10 mouse cellular contexts compared by ENCODE assay signal in the genomic region with DNA sequence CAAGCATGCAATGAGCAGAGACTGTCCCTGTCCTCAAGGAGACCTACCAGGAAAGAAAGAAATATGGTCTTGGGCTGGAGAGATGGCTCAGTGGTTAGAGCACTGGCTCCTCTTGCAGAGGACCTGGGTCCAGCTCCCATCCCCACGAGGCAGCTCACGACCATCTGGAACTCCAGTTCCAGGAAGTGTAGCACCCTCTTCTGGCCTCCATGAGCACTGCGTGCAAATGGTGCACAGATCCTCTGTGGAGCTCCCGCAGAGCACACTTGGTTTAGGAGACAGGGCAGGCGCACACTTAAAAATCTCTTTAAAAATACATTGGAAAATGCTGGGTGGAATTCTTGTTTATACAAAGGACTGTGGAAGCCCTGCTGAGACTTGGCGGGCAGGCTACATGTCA. TPM values are rescaled to one million over a fixed set of nuclear protein-coding genes. Genes with fewer than 3 reads are reported as not detected.
DNase-seq lines count a peak whose midpoint lies in the region; ATAC-seq and TF ChIP-seq lines count a peak whose summit lies in the region.
"Had no signal": no experiment of that assay in that cellular context is flagged by ENCODE, and none has a peak within 500 bp of the region (broad histone marks: within the 10 kb centered on the region; RNA-seq: fewer than 3 reads in every experiment).

No protein-coding gene starts in this region.

- WGBS in forebrain, postnatal 0 days = 84% methylated on average over 6 of the region's 6 CpGs
- WGBS in forebrain, embryonic 13.5 days = 88% methylated on average over 6 of the region's 6 CpGs
- 76% methylated on average over 6 of the region's 6 CpGs for WGBS in lung, embryonic 16.5 days
- 89% methylated on average over 6 of the region's 6 CpGs for WGBS in forebrain, embryonic 16.5 days

- DNase-seq in forebrain, postnatal 0 days = no peak
- no peak for DNase-seq in lung, postnatal 14 days
- no peak for DNase-seq in Patski (ENCODE audit: low read depth, low spot score)
- peak; percentile 26 for DNase-seq in mesoderm, embryonic 11.5 days (ENCODE audit: low read depth, low spot score)
- DNase-seq in layer of hippocampus, adult 9-10 months (ENCODE audit: low spot score) = no peak

- no peak for ATAC-seq in forebrain, postnatal 0 days
- ATAC-seq in forebrain, embryonic 13.5 days = no peak
- ATAC-seq in lung, embryonic 16.5 days (ENCODE audit: low read depth) = no peak
- no peak for ATAC-seq in Patski
- no peak for ATAC-seq in forebrain, embryonic 16.5 days

- H3K4me1 ChIP-seq in forebrain, postnatal 0 days (ENCODE audit: insufficient read depth) = no peaks in the 10 kb centered on the region
- H3K4me1 ChIP-seq in forebrain, embryonic 13.5 days = no peaks in the 10 kb centered on the region
- peaks cover 5% of the 10 kb centered on the region for H3K4me1 ChIP-seq in lung, embryonic 16.5 days (replicated peaks; ENCODE audit: control insufficient read depth, insufficient read depth, low read length)
- H3K4me1 ChIP-seq in forebrain, embryonic 16.5 days (replicated peaks; ENCODE audit: control insufficient read depth, insufficient read depth, low read length) = no peaks in the 10 kb centered on the region
- H3K4me1 ChIP-seq: embryonic facial prominence, embryonic 12.5 days had no signal

- H3K4me2 ChIP-seq in forebrain, postnatal 0 days (ENCODE audit: low read depth) = no peak overlapping the region
- H3K4me2 ChIP-seq in forebrain, embryonic 13.5 days = no peak overlapping the region
- no peak overlapping the region for H3K4me2 ChIP-seq in lung, embryonic 16.5 days (ENCODE audit: low read depth, low read length)
- H3K4me2 ChIP-seq in forebrain, embryonic 16.5 days (ENCODE audit: low read length) = no peak overlapping the region
- H3K4me2 ChIP-seq: embryonic facial prominence, embryonic 12.5 days had no signal

- H3K4me3 ChIP-seq in forebrain, postnatal 0 days (ENCODE audit: low read depth, low read length) = no peak overlapping the region
- H3K4me3 ChIP-seq in forebrain, embryonic 13.5 days = no peak overlapping the region
- no peak overlapping the region for H3K4me3 ChIP-seq in lung, embryonic 16.5 days (ENCODE audit: low read length)
- H3K4me3 ChIP-seq in forebrain, embryonic 16.5 days (replicated peaks; ENCODE audit: low read length) = no peak overlapping the region
- H3K4me3 ChIP-seq: embryonic facial prominence, embryonic 12.5 days; myocyte had no signal

- H3K36me3 ChIP-seq in forebrain, postnatal 0 days (ENCODE audit: insufficient read depth) = peaks cover 74% of the 10 kb centered on the region
- peaks cover 86% of the 10 kb centered on the region for H3K36me3 ChIP-seq in forebrain, embryonic 13.5 days (ENCODE audit: poor library complexity, severe bottlenecking)
- H3K36me3 ChIP-seq in lung, embryonic 16.5 days (ENCODE audit: control insufficient read depth, insufficient read depth, low read length) = peaks cover 29% of the 10 kb centered on the region
- peaks cover 32% of the 10 kb centered on the region for H3K36me3 ChIP-seq in forebrain, embryonic 16.5 days (ENCODE audit: control insufficient read depth, insufficient read depth)

- POLR2A ChIA-PET in Patski (lab: Charles Lee) = no interaction called here

- peak; percentile 46 for TF ChIP-seq CTCF in forebrain, postnatal 0 days (IDR thresholded peaks at IDR 0.05; ENCODE audit: low read depth)
- peak; percentile 64 for TF ChIP-seq CTCF in Patski (IDR thresholded peaks at IDR 0.05)

- CTCF ChIA-PET in Patski (lab: Charles Lee) = interaction anchor here (0.8 to 1.8 kb wide), 4 partner anchors 12 to 33 kb away, joined by 3 to 8 read pairs (median 4); partner anchors contain the start of gene Slc46a3

- no peaks in the 10 kb centered on the region for H3K9me3 ChIP-seq in forebrain, postnatal 0 days (ENCODE audit: low read length)
- H3K9me3 ChIP-seq in forebrain, embryonic 13.5 days (replicated peaks) = peaks cover 5% of the 10 kb centered on the region; the same call in 1 of the 2 replicates
- H3K9me3 ChIP-seq in lung, embryonic 16.5 days (ENCODE audit: control insufficient read depth, low read length) = no peaks in the 10 kb centered on the region
- no peaks in the 10 kb centered on the region for H3K9me3 ChIP-seq in forebrain, embryonic 16.5 days (ENCODE audit: control insufficient read depth, low read length)
- H3K9me3 ChIP-seq: embryonic facial prominence, embryonic 12.5 days had no signal

- no peaks in the 10 kb centered on the region for H3K27me3 ChIP-seq in forebrain, postnatal 0 days (ENCODE audit: insufficient read depth, low read length)
- H3K27me3 ChIP-seq in forebrain, embryonic 13.5 days = no peaks in the 10 kb centered on the region
- H3K27me3 ChIP-seq in lung, embryonic 16.5 days (ENCODE audit: control insufficient read depth, insufficient read depth, low read depth, low read length) = no peaks in the 10 kb centered on the region
- no peaks in the 10 kb centered on the region for H3K27me3 ChIP-seq in Patski
- no peaks in the 10 kb centered on the region for H3K27me3 ChIP-seq in forebrain, embryonic 16.5 days (replicated peaks; ENCODE audit: control insufficient read depth, insufficient read depth, low read length)
- H3K27me3 ChIP-seq: embryonic facial prominence, embryonic 12.5 days had no signal

- H3K9ac ChIP-seq in forebrain, postnatal 0 days = no peak overlapping the region
- no peak overlapping the region for H3K9ac ChIP-seq in forebrain, embryonic 13.5 days
- H3K9ac ChIP-seq in lung, embryonic 16.5 days (ENCODE audit: low read length) = no peak overlapping the region
- no peak overlapping the region for H3K9ac ChIP-seq in forebrain, embryonic 16.5 days (replicated peaks; ENCODE audit: low read depth, low read length)
- H3K9ac ChIP-seq: embryonic facial prominence, embryonic 12.5 days had no signal

- in situ Hi-C loops in Patski (cut with MboI; ENCODE audit: low pct_unique_long_range_greater_than_20kb) = no loop called here

- no peak overlapping the region for H3K27ac ChIP-seq in forebrain, postnatal 0 days (ENCODE audit: low read depth, low read length)
- no peak overlapping the region for H3K27ac ChIP-seq in forebrain, embryonic 13.5 days
- H3K27ac ChIP-seq in lung, embryonic 16.5 days (ENCODE audit: low read length) = peak overlapping the region; percentile 31
- H3K27ac ChIP-seq in forebrain, embryonic 16.5 days (ENCODE audit: low read length) = no peak overlapping the region
- H3K27ac ChIP-seq: embryonic facial prominence, embryonic 12.5 days had no signal

RNA-seq across cellular contexts. Expression of gene Slc46a3, which starts 17.1 kb away (rescaled TPM):
- total RNA-seq in forebrain, postnatal 0 days (2014; rRNA removed) = 3.2 and 3.4 TPM in 2 replicates
- polyA plus RNA-seq in forebrain, postnatal 0 days (2015; fragmentation: Nextera tagmentation; extraction: Ambion mirVana) = 3.7 and 4.6 TPM in 2 replicates
- polyA plus RNA-seq in forebrain, embryonic 13.5 days (2015; fragmentation: Nextera tagmentation; extraction: Ambion mirVana) = 3.0 TPM in 2 replicates
- polyA plus RNA-seq in lung, embryonic 16.5 days (2015; fragmentation: Nextera tagmentation; extraction: Ambion mirVana) = 5.0 and 6.2 TPM in 2 replicates
- polyA plus RNA-seq in Patski (2021) = 4.6 TPM
- 4.7 and 5.9 TPM in 2 replicates for polyA plus RNA-seq in forebrain, embryonic 16.5 days (2015; fragmentation: Nextera tagmentation; extraction: Ambion mirVana)

RNA-seq across cellular contexts. Expression of gene Pomp, which starts 17.3 kb away (rescaled TPM):
- 419 and 481 TPM in 2 replicates for total RNA-seq in forebrain, postnatal 0 days (2014; rRNA removed)
- polyA plus RNA-seq in forebrain, postnatal 0 days (2015; fragmentation: Nextera tagmentation; extraction: Ambion mirVana) = 513 and 619 TPM in 2 replicates
- polyA plus RNA-seq in forebrain, embryonic 13.5 days (2015; fragmentation: Nextera tagmentation; extraction: Ambion mirVana) = 563 and 585 TPM in 2 replicates
- 464 and 486 TPM in 2 replicates for polyA plus RNA-seq in lung, embryonic 16.5 days (2015; fragmentation: Nextera tagmentation; extraction: Ambion mirVana)
- polyA plus RNA-seq in Patski (2021) = 392 TPM
- polyA plus RNA-seq in forebrain, embryonic 16.5 days (2015; fragmentation: Nextera tagmentation; extraction: Ambion mirVana) = 458 and 491 TPM in 2 replicates
